Mouse (Mus musculus): ENCODE data around the gene Hipk4. TPM values are rescaled to one million over a fixed set of nuclear protein-coding genes. Genes with fewer than 3 reads are reported as not detected.

Hipk4 gene
- polyA plus RNA-seq, 1 experiment, result 0.20 TPM

GRCm38 (mm10) chr7:27543851-27544250 is 20.8 kb downstream of the Hipk4 start:
- Histone ChIP-seq H3K27ac (ENCODE audit: insufficient read depth, low read length) (no peak overlapping the region), H3K4me3 (replicated peaks; ENCODE audit: insufficient read depth, low read depth, low read length) (no peak overlapping the region), H3K4me1 (ENCODE audit: control insufficient read depth, insufficient read depth, low read length) (peaks cover 14% of the 10 kb centered on the region; the same call in 1 of the 2 replicates), H3K27me3 (ENCODE audit: control insufficient read depth, insufficient read depth, low read length) (no peaks in the 10 kb centered on the region)
- 98% methylated on average over 4 of the region's 4 CpGs for WGBS
- TF ChIP-seq CTCF (IDR thresholded peaks at IDR 0.05; ENCODE audit: borderline replicate concordance, insufficient read depth, low read depth, low read length), result no peak
- no peak for TF ChIP-seq POLR2A (IDR thresholded peaks at IDR 0.05; ENCODE audit: borderline replicate concordance, insufficient read depth, low read length)
- no peak for DNase-seq

GRCm38 (mm10) chr7:27544675-27545370 is 21.8 kb downstream of the Hipk4 start:
- TF ChIP-seq POLR2A (IDR thresholded peaks at IDR 0.05; ENCODE audit: borderline replicate concordance, insufficient read depth, low read length), result no peak
- no peak for TF ChIP-seq CTCF (IDR thresholded peaks at IDR 0.05; ENCODE audit: borderline replicate concordance, insufficient read depth, low read depth, low read length)

GRCm38 (mm10) chr7:27549597-27549996 is 26.5 kb downstream of the Hipk4 start:
- H3K27me3 ChIP-seq (ENCODE audit: control insufficient read depth, insufficient read depth, low read length), result no peaks in the 10 kb centered on the region
- H3K4me3 ChIP-seq (replicated peaks; ENCODE audit: insufficient read depth, low read depth, low read length), result no peak overlapping the region
- WGBS, result 82% methylated on average over 6 of the region's 6 CpGs
- H3K4me1 ChIP-seq (ENCODE audit: control insufficient read depth, insufficient read depth, low read length), result peaks cover 4% of the 10 kb centered on the region; the same call in 1 of the 2 replicates
- TF ChIP-seq POLR2A (IDR thresholded peaks at IDR 0.05; ENCODE audit: borderline replicate concordance, insufficient read depth, low read length) (no peak), CTCF (IDR thresholded peaks at IDR 0.05; ENCODE audit: borderline replicate concordance, insufficient read depth, low read depth, low read length) (no peak)
- H3K27ac ChIP-seq (ENCODE audit: insufficient read depth, low read length), result no peak overlapping the region
- DNase-seq, result no peak

More at GRCm38 (mm10) chr7:27544675-27545370, 21.8 kb downstream of the Hipk4 start:
- WGBS, result 56% methylated on average over 12 of the region's 12 CpGs
- H3K27me3 ChIP-seq (ENCODE audit: control insufficient read depth, insufficient read depth, low read length), result no peaks in the 10 kb centered on the region
- H3K4me3 ChIP-seq (replicated peaks; ENCODE audit: insufficient read depth, low read depth, low read length), result no peak overlapping the region
- H3K4me1 ChIP-seq (ENCODE audit: control insufficient read depth, insufficient read depth, low read length), result peaks cover 14% of the 10 kb centered on the region; the same call in 1 of the 2 replicates
- no peak overlapping the region for H3K27ac ChIP-seq (ENCODE audit: insufficient read depth, low read length)
- no peak for DNase-seq

GRCm38 (mm10) chr7:27552070-27552469 is 29.0 kb downstream of the Hipk4 start:
- DNase-seq, result no peak
- Histone ChIP-seq H3K4me1 (ENCODE audit: control insufficient read depth, insufficient read depth, low read length) (no peaks in the 10 kb centered on the region), H3K4me3 (replicated peaks; ENCODE audit: insufficient read depth, low read depth, low read length) (peak overlapping the region; percentile 13), H3K27me3 (ENCODE audit: control insufficient read depth, insufficient read depth, low read length) (no peaks in the 10 kb centered on the region), H3K27ac (ENCODE audit: insufficient read depth, low read length) (no peak overlapping the region)
- WGBS, result 57% methylated on average over 5 of the region's 5 CpGs
- no peak for TF ChIP-seq CTCF (IDR thresholded peaks at IDR 0.05; ENCODE audit: borderline replicate concordance, insufficient read depth, low read depth, low read length)

GRCm38 (mm10) chr7:27552931-27553513 is 30.0 kb downstream of the Hipk4 start, which contains the start of the genes Pld3 and 2310022A10Rik:
TSS of gene Pld3 (minus strand) at chr7:27553218.
TSS of gene 2310022A10Rik (plus strand) at chr7:27553233.
- DNase-seq, result peak; percentile 97 to 99
- TF ChIP-seq POLR2A (IDR thresholded peaks at IDR 0.05; ENCODE audit: borderline replicate concordance, insufficient read depth, low read length), result peak; percentile 97
- TF ChIP-seq CTCF (IDR thresholded peaks at IDR 0.05; ENCODE audit: borderline replicate concordance, insufficient read depth, low read depth, low read length), result no peak
- under 1% methylated on average over 41 of the region's 41 CpGs for WGBS
- H3K4me3 ChIP-seq (replicated peaks; ENCODE audit: insufficient read depth, low read depth, low read length), result peak within 1 kb of the TSS; percentile 91
- H3K27ac ChIP-seq (ENCODE audit: insufficient read depth, low read length), result peak within 1 kb of the TSS; percentile 39; the same call in 1 of the 2 replicates
- no peaks in the 10 kb centered on the region for H3K27me3 ChIP-seq (ENCODE audit: control insufficient read depth, insufficient read depth, low read length)
- H3K4me1 ChIP-seq (ENCODE audit: control insufficient read depth, insufficient read depth, low read length), result no peaks in the 10 kb centered on the region

GRCm38 (mm10) chr7:27560291-27560887 is 37.3 kb downstream of the Hipk4 start:
- no peak overlapping the region for H3K27ac ChIP-seq (ENCODE audit: insufficient read depth, low read length)
- H3K4me3 ChIP-seq (replicated peaks; ENCODE audit: insufficient read depth, low read depth, low read length), result no peak overlapping the region
- 61% methylated on average over 8 of the region's 8 CpGs for WGBS
- TF ChIP-seq POLR2A (IDR thresholded peaks at IDR 0.05; ENCODE audit: borderline replicate concordance, insufficient read depth, low read length) (no peak), CTCF (IDR thresholded peaks at IDR 0.05; ENCODE audit: borderline replicate concordance, insufficient read depth, low read depth, low read length) (no peak)
- no peaks in the 10 kb centered on the region for H3K27me3 ChIP-seq (ENCODE audit: control insufficient read depth, insufficient read depth, low read length)
- DNase-seq, result no peak
- no peaks in the 10 kb centered on the region for H3K4me1 ChIP-seq (ENCODE audit: control insufficient read depth, insufficient read depth, low read length)

GRCm38 (mm10) chr7:27560978-27561377 is 37.9 kb downstream of the Hipk4 start:
- Histone ChIP-seq H3K4me1 (ENCODE audit: control insufficient read depth, insufficient read depth, low read length) (no peaks in the 10 kb centered on the region), H3K27ac (ENCODE audit: insufficient read depth, low read length) (no peak overlapping the region), H3K27me3 (ENCODE audit: control insufficient read depth, insufficient read depth, low read length) (no peaks in the 10 kb centered on the region), H3K4me3 (replicated peaks; ENCODE audit: insufficient read depth, low read depth, low read length) (no peak overlapping the region)
- TF ChIP-seq CTCF (IDR thresholded peaks at IDR 0.05; ENCODE audit: borderline replicate concordance, insufficient read depth, low read depth, low read length) (no peak), POLR2A (IDR thresholded peaks at IDR 0.05; ENCODE audit: borderline replicate concordance, insufficient read depth, low read length) (no peak)
- no peak for DNase-seq
- 89% methylated on average over 1 of the region's 1 CpGs for WGBS
